Mouse (Mus musculus): Measurements from ENCODE around the gene Elob.

DNA sequence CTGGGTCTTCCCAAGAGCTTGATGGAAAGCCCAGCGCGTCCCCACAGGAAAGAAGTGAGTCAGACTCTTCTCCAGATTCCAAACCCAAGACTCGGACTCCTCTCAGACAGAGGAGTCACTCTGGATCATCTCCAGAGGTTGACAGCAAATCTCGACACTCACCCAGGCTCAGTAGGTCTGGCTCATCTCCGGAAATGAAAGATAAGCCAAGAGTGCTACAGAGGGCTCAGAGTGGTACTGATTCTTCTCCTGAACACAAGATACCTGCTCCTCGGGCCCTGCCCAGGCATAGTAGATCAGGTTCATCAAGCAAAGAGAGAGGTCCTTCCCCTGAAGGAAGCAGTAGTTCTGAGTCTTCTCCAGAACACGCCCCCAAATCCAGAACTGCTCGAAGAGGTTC is 10.4 kb downstream of the Elob start:
- no peak for TF ChIP-seq POLR2A (IDR thresholded peaks at IDR 0.05; ENCODE audit: extremely low read depth, insufficient read depth, low read length)
- TF ChIP-seq CTCF (IDR thresholded peaks at IDR 0.05; ENCODE audit: low read depth, low read length): no peak
